Mouse (Mus musculus) v-Abl transformed pro-B cells (cell line): ENCODE results near the gene Tipin.
"Not testable (repeated sequence)": the region's sequence is repeated elsewhere in the genome, so short reads cannot be mapped to it uniquely, and the experiment has no call there.

ENCODE experiments used
- in situ Hi-C, 2 experiments: fragments of 400-800 bp; cut with MboI; formaldehyde crosslinking; loops; one replicate each; pipeline ENCODE4 v1.15.1; 2025; ENCODE audit not compliant: unreplicated experiment in 2 of 2

Gene Tipin

DNA sequence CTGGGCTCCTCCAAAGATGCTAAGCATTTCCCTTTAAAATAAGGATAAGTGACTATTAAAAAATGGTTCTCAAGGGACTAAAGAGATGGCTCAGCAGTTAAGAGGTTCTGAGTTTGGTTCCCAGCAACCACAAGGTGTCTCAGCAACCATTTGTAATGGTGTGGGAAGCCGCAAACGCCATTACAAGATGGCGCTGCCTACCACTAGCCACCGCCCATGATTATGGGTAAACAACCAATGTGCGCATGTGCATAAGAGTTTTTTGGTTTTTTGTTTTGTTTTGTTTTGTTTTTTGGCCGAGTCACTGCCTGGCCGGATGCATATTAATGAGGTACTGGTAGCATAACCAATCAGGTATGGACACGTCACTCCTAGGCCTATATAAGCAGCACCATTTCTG, 12.5 kb upstream of the Tipin start:
- in situ Hi-C loops = not testable (repeated sequence)

DNA sequence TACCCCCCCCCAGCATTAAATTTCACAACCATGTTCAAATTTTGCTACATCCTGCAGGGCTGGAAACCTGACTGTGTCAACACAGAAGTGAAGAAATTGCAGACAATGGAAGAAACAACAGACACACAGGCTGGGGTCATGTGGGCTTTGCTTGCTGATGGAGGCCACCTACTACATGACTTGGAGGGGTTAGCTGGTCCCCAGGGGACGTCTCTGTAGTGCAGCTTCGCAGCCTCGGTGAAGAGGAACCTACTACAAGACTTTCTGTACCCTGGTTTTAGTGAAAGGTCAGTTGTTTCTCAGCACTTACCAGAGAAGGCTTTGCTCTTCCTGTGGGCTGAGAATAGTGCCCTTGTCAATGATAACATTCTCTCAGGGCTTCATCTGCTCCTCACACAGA, 10.1 kb upstream of the Tipin start:
- in situ Hi-C loops = loop anchor here (5.0 to 10.0 kb wide), 3 partner anchors 129 to 854 kb away; no protein-coding TSS in a partner anchor

GRCm38 (mm10) chr9:64272611-64273010, 8.8 kb upstream of the Tipin start:
- in situ Hi-C loops = loop anchor here (5.0 to 10.0 kb wide), 3 partner anchors 130 to 852 kb away; no protein-coding TSS in a partner anchor

GRCm38 (mm10) chr9:64273757-64274156, 7.6 kb upstream of the Tipin start:
- in situ Hi-C loops = loop anchor here (5.0 to 10.0 kb wide), 3 partner anchors 131 to 851 kb away; no protein-coding TSS in a partner anchor

DNA sequence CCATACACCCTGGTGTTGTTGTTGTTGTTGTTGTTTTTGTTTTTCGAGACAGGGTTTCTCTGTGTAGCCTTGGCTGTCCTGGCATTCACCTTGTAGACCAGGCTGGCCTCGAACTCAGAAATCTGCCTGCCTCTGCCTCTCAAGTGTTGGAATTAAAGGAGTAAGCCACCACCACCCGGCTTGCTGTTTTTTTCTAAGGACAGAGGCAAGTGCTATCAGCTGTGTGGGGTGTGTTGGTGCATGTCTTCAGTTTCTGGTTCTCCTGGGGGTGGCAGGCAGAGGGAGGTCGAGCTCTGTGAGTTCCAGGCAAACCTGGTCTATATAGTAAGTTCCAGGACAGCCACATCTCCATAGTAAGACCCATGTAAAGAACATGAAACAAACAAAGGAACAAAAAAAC, 7.1 kb upstream of the Tipin start:
- in situ Hi-C loops = loop anchor here (5.0 to 10.0 kb wide), 3 partner anchors 132 to 851 kb away; no protein-coding TSS in a partner anchor

- in situ Hi-C loops = loop anchor here (5.0 to 10.0 kb wide), 4 partner anchors 72 to 850 kb away; no protein-coding TSS in a partner anchor
Measured at GRCm38 (mm10) chr9:64274919-64275318, 6.5 kb upstream of the Tipin start.

GRCm38 (mm10) chr9:64277706-64278105, 3.7 kb upstream of the Tipin start:
- in situ Hi-C loops = loop anchor here (5.0 to 10.0 kb wide), 2 partner anchors 70 to 847 kb away; no protein-coding TSS in a partner anchor

- in situ Hi-C loops = loop anchor here (5.0 to 10.0 kb wide), 2 partner anchors 69 to 846 kb away; no protein-coding TSS in a partner anchor
Measured at GRCm38 (mm10) chr9:64278665-64279310, 2.6 kb upstream of the Tipin start.

DNA sequence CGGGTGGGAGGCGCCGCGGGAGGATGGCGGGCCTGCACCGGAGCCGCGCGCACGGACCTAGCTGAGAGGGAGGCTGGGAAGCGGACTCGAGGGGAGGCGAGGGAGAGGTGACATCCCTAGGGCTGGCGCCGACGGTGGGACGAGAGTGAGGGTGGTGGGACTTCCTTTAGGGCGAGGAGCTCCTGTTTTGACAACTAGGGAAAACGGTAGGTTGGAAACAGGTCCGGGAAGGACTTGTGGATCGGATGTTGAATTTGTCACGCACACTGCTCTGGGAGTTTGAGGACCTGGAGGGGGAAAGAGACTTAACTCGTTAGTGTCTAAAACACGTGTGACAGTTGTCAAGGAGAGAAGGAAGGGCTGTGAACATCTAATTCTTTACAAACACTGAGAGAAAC, 399 bp downstream of the Tipin start:
- in situ Hi-C loops = loop anchor here (5.0 to 10.0 kb wide), 3 partner anchors 367 to 681 kb away; partner anchors contain the start of gene Ints14 (in 1 of the 2)

DNA sequence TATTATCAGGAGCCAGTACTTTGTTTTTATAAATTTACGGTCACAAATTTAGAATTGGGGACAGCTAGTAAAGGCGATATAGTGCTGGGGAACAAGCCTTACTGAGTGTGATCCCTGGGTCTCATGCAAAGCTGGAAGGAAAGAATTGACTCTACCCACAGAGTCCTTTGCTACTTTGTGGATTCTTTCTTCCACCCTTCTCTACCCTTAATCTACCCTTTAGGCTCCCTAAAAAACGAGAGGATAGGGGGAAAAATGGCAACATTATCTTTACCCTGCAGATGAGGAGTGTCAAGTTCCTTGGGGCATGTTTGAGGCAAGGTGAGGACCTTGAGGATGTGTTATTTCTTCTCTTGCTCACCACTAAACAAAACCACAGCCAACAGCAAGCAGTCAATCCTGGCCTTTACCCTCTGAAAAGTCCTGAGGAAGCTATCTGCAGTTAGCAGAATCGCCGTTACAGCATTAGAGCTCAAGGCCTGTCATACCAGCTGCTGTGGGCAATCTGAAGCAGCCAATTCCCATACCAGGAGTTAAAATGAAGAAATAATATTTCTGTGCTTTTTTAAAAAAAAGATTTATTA, 1.1 kb downstream of the Tipin start:
- in situ Hi-C loops = loop anchor here (5.0 to 10.0 kb wide), 3 partner anchors 368 to 680 kb away; partner anchors contain the start of gene Ints14 (in 1 of the 2)

- in situ Hi-C loops = not testable (repeated sequence)
Measured at GRCm38 (mm10) chr9:64303086-64303485, 21.7 kb downstream of the Tipin start.

- in situ Hi-C loops = no loop called here
Measured at GRCm38 (mm10) chr9:64306476-64307312, 25.3 kb downstream of the Tipin start.

DNA sequence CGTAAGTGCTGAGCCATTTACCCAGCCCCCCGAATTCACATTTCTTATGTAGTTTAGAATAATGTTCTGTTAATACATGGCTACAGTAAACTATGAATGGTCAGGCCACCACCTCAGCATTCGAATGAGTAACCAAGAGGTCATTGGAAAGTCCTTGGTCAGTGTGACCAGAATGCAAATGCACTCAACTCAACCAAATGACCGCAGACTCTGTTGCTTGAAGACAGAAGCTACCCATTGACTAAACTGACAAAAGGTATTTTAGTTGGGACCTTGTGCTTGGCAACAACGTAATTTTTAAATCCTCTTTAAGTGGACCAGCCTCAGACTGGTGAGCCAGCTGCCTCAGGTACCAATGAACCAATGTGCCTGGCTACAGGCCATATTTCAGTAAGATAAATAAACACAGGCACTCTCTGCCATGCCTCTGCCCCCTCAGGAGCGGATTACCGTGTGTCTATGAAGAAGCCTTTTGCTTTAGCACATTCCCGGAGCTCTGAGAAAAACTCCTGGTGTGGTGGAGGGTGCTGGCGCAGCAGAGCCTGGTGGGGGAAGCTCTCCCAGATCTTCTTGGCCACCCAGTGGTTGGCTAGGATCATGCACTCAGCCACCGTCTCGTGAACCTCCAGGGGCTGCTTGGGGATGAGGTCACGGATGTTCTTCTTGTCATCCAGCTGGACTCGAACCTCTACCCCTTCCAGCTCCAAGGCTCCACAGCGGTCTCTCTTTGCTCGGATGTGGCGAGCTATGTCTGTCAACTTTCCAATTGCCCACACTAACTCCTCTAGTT, 29.8 kb downstream of the Tipin start:
- in situ Hi-C loops = no loop called here

DNA sequence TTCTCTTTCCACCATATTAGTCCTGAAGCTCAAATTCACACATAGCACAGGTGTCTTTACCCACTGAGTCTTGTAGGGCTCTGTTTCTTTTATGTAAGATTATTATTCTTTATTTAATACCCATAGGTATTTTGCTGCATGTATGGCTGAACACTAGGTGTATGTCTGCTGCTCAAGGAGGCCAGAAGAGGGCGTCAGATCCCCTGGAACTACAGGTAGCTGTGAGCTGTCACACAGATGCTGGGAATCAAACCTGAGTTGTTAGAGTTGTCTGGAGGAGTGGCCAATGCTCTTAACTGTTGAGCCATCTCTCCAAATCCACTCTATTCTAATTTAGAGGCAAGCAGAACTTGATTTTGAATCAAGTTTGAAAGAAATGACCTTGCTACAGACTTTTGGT, 30.7 kb downstream of the Tipin start:
- in situ Hi-C loops = no loop called here

- in situ Hi-C loops = no loop called here
Measured at GRCm38 (mm10) chr9:64314696-64315095, 33.3 kb downstream of the Tipin start.

- in situ Hi-C loops = no loop called here
Measured at GRCm38 (mm10) chr9:64316986-64317385, 35.6 kb downstream of the Tipin start.

DNA sequence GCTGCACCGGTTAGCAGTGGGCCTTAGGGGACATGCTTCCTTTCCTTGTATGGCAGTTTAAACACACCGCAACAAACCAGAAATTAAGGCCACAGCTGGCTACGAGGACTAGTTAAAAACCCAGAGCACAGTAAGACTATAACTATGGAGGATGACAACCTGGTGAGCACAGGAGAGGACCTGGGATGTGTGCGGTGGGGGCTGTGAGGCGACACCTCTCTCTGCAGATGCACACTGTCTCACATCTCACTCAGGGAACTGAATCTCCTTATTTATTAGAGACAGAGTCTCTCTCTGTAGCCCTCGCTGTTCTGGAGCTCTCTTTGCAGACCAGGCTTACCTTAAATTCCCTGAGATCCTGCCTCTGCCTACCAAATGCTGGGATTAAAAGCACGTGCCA, 42.6 kb downstream of the Tipin start:
- in situ Hi-C loops = no loop called here

- in situ Hi-C loops = no loop called here
Measured at GRCm38 (mm10) chr9:64335825-64336224, 54.4 kb downstream of the Tipin start.

GRCm38 (mm10) chr9:64339361-64339760, 58.0 kb downstream of the Tipin start:
- in situ Hi-C loops = no loop called here
